Mouse (Mus musculus) spleen, postnatal 4 days (tissue): ENCODE results near the gene E130218I03Rik.

Experiments used
- DNase-seq, 2 experiments: peaks; one replicate each; pipeline ENCODE4 v3.0.0; 2022; ENCODE audit warnings: low spot score in 2 of 2

Gene E130218I03Rik

DNA sequence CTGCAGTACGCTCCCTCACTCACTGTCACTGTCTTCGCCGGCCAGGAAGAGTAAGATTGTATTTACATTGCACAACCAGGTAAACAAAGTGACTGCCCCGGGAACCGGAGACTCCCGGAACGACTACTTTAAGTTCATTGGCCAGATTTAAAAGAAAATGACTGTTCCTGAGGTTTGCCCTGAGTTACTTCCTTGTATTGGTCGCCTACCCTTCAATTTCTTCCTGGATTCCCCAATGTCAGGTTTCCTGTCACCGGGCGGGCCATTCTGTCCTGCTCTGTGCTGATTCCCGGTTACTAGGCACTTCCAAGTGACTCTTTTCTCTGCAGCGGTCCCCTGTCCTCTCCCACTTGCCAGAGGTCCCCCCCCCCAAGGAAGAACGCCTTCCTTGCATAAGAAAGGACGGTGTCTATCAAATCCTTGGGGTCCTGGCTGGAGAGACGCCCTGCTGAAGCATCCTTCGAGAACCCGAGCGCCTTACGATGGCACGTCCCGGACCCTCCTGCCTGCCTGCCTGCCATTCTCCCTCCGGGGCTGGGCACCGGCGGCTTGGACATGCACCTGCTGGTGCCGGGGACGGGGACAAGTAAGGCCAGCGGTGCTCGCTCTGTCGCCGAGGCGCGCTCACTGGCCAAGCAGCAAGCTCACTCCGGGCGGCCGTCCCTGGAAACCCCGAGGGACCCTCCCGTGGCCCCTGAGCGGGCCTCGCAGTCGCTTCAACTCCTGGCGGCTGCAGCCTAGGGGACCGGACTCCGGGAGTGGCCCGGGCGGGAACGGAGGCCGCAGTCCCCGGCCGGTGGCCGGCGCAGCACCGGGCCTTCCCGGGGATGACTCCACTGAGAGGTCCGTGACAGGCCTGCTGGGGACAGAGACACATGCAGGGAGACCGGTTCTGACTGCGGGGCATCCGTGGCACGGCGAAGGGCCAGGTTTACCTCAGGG lies 43.0 kb downstream of the E130218I03Rik start:
- no peak for DNase-seq

GRCm38 (mm10) chr4:134287168-134287564 lies 43.7 kb downstream of the E130218I03Rik start:
- peak; percentile 98 to 100 for DNase-seq

DNA sequence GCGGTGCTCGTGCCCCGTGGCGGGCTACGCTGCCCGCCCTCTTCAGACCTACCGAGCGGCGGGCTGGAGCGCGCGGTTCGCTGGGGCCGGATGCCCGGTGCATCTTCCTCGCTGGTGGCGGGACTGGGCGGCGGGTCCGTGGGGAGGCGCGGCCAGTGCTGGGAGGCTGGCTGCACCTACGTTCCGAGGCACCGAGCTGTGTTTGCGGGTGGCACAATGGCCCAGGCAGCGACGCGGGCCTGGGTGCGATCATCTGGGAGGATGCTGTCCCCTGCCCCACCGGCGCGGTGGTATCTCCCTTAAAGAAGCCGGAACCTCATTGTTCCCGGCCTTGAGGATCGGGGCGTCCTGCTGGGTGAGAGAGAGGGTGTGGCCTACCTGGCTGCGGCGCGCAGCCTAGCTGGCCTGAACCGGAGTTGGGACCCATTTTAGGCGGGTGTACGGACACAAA lies 44.1 kb downstream of the E130218I03Rik start, which contains the start of gene Pdik1l:
Pdik1l (minus strand) TSS at position 321 of the 451 bp plus-strand sequence.
- peak; percentile 80 to 89 for DNase-seq

DNA sequence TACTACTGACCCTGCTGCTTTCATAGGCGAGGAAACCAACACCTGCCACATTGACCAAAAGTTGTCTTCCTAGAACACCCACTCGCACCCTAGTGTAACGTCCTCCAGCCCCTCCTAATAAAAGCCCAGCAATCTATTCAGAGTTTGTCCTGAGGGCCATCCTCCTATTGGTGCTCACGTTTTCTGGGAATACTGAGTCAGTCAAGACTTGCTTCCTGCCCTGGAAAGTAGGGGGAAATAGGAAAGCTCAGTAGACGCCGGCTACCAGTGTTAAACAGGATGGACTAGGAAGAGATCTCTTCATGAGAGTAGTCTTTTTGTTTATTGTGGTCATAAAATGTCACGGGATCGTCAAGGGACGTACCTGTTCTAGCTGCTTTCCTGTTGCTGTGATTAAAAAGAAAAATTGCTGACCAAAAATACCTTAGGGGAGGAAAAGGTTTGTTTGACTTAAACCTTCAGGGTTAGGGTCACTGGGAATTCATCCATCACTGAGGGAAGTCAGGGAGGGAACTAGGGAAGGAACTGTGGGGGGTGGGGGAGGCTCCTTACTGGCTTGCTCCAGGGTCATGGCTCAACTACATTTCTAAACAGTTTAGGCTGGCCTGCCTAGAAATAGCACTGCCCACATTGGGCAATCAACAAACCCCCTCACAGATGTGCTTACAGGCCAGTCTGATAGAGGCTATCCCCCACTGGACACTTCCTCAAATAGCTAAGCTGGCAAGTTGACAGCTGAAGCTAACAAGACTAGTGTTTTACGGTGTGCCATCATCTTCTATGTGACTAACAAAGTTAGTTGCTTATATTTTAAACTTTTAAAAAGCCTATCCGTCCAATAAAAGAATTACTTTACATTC lies 45.2 kb downstream of the E130218I03Rik start:
- no peak for DNase-seq

GRCm38 (mm10) chr4:134292067-134292466 lies 48.6 kb downstream of the E130218I03Rik start:
- DNase-seq, result peak; percentile 77 to 93

- no peak for DNase-seq
Observed at GRCm38 (mm10) chr4:134293061-134293691, 49.7 kb downstream of the E130218I03Rik start.

- DNase-seq, result no peak
Observed at GRCm38 (mm10) chr4:134293692-134294163, 50.3 kb downstream of the E130218I03Rik start.
